Mouse (Mus musculus): Measurements from ENCODE around the gene Trim32. TPM values are rescaled to one million over a fixed set of nuclear protein-coding genes. Genes with fewer than 3 reads are reported as not detected.
A peak's percentile ranks its signal among the peaks of the same experiment; 100 is the strongest.

Trim32 gene
- polyA plus RNA-seq, 1 experiment from 2014 or later, result 12.9 TPM

DNA sequence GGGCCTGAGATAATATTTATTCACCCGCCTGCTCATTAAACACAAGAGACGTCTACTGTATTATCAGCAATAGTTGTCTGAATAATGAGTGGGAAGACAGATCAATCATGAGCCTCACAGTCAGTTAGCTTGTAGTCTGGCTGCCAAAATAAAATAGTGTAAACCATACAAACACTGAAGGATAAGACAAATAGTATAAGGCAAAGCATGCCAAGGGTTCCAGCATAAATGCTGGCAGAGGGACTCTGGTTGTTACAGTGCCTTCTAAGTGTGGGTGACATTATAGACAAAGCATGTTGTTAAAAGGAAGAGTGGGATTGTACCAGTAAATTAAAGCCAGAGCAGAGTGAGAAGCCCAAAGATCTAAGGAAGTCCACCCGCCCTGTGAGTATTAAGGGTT, 15.3 kb downstream of the Trim32 start:
- 0 out of 2 replicates have a peak, but pooled peaks cover 5% of the 10 kb centered on the region for H3K36me3 ChIP-seq (ENCODE audit: insufficient read depth, low read length)
- no peak overlapping the region for H3K27ac ChIP-seq (ENCODE audit: low read length)
- no peak overlapping the region for H3K4me2 ChIP-seq (replicated peaks; ENCODE audit: low read depth, low read length)
- 56% methylated on average over 3 of the region's 3 CpGs for whole genome bisulfite sequencing
- H3K4me3 ChIP-seq (ENCODE audit: low read depth, low read length), result no peak overlapping the region
- no peaks in the 10 kb centered on the region for H3K27me3 ChIP-seq (replicated peaks; ENCODE audit: insufficient read depth, low read length)
- H3K9ac ChIP-seq (replicated peaks; ENCODE audit: low read depth), result no peak overlapping the region
- H3K9me3 ChIP-seq (ENCODE audit: low read length), result no peaks in the 10 kb centered on the region
- TF ChIP-seq EP300 (IDR thresholded peaks at IDR 0.05), result no peak
- no peak for TF ChIP-seq CTCF (IDR thresholded peaks at IDR 0.05)
- H3K4me1 ChIP-seq (ENCODE audit: insufficient read depth, low read depth, low read length), result no peaks in the 10 kb centered on the region
- ATAC-seq (no peak), DNase-seq (ENCODE audit: low spot score) (no peak)

DNA sequence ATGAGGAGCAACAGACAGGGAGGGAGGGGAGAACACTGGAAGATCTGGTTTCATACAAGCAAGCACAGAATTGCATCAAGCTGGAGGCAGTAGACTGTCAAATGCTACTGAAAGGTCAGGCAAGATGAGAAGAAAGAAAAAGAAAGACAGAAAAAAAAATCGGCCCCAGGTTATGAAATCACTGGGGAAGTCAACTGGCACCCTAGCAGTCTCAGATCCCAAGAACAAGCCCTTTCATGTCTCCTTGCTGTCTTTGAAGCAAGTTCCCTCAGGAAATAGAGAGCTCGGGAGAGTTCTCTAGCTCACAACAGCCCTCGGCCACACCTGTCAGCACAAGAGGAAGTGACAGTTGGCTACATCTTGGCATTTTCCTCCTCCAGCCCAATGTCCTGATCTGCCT, 33.4 kb downstream of the Trim32 start:
- H3K27me3 ChIP-seq (replicated peaks; ENCODE audit: insufficient read depth, low read length), result no peaks in the 10 kb centered on the region
- no peaks in the 10 kb centered on the region for H3K36me3 ChIP-seq (ENCODE audit: insufficient read depth, low read length)
- TF ChIP-seq CTCF (IDR thresholded peaks at IDR 0.05) (no peak), EP300 (IDR thresholded peaks at IDR 0.05) (no peak)
- WGBS, result 55% methylated on average over 3 of the region's 3 CpGs
- ATAC-seq, result no peak
- no peak overlapping the region for H3K27ac ChIP-seq (ENCODE audit: low read length)
- no peak overlapping the region for H3K4me2 ChIP-seq (replicated peaks; ENCODE audit: low read depth, low read length)
- H3K9me3 ChIP-seq (ENCODE audit: low read length), result no peaks in the 10 kb centered on the region
- H3K4me3 ChIP-seq (ENCODE audit: low read depth, low read length), result no peak overlapping the region
- no peaks in the 10 kb centered on the region for H3K4me1 ChIP-seq (ENCODE audit: insufficient read depth, low read depth, low read length)
- no peak for DNase-seq (ENCODE audit: low spot score)
- no peak overlapping the region for H3K9ac ChIP-seq (replicated peaks; ENCODE audit: low read depth)

DNA sequence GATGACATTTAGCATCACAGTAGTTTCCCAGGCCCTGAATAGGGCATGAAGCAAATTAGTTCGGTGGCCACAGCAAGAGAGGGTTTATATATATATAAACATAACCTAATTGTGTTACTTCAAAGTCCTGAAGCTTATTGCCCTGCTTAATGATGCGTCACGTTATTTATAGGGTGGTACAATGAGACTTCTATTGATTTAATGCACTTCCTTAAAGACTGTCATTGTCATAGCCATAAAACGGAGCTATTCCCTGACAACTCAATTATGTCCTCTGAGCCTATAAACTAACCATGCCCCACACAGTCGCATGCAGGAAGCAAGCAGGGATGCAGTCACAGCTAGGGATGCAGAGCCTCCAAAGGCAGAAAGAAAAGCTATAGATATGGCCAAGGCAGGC, 37.8 kb downstream of the Trim32 start:
- H3K9me3 ChIP-seq (ENCODE audit: low read length), result no peaks in the 10 kb centered on the region
- no peaks in the 10 kb centered on the region for H3K27me3 ChIP-seq (replicated peaks; ENCODE audit: insufficient read depth, low read length)
- WGBS, result 49% methylated on average over 5 of the region's 5 CpGs
- ATAC-seq (no peak), DNase-seq (ENCODE audit: low spot score) (no peak)
- H3K4me1 ChIP-seq (ENCODE audit: insufficient read depth, low read depth, low read length), result no peaks in the 10 kb centered on the region
- no peak overlapping the region for H3K27ac ChIP-seq (ENCODE audit: low read length)
- H3K4me3 ChIP-seq (ENCODE audit: low read depth, low read length), result no peak overlapping the region
- H3K36me3 ChIP-seq (ENCODE audit: insufficient read depth, low read length), result no peaks in the 10 kb centered on the region
- no peak overlapping the region for H3K4me2 ChIP-seq (replicated peaks; ENCODE audit: low read depth, low read length)
- TF ChIP-seq CTCF (IDR thresholded peaks at IDR 0.05) (no peak), EP300 (IDR thresholded peaks at IDR 0.05) (no peak)
- no peak overlapping the region for H3K9ac ChIP-seq (replicated peaks; ENCODE audit: low read depth)

DNA sequence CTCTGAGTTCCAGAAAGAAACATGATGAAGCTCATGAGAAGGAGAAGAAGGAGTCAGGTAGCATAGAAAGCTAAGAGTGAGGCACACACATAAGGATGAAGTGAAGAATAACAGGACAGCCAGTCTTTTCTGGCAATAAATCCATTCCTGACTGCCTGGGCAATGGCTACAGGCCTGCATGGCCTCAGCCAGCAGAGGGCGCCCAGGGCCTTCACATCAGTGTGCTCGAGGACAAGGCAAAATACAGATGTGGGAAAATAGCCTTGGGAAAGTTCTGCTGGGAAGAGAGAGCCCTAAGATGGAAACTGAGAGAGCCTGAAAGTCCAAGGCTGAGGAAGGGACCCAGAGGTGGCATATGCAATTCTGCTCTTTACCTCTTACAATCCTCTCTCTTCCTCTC, 49.9 kb downstream of the Trim32 start:
- H3K4me2 ChIP-seq (replicated peaks; ENCODE audit: low read depth, low read length), result no peak overlapping the region
- no peak overlapping the region for H3K9ac ChIP-seq (replicated peaks; ENCODE audit: low read depth)
- no peaks in the 10 kb centered on the region for H3K36me3 ChIP-seq (ENCODE audit: insufficient read depth, low read length)
- DNase-seq (ENCODE audit: low spot score), result peak; percentile 77
- WGBS, result 0% methylated on average over 2 of the region's 2 CpGs
- TF ChIP-seq CTCF (IDR thresholded peaks at IDR 0.05) (peak; percentile 93), EP300 (IDR thresholded peaks at IDR 0.05) (no peak)
- H3K4me3 ChIP-seq (ENCODE audit: low read depth, low read length), result no peak overlapping the region
- H3K4me1 ChIP-seq (ENCODE audit: insufficient read depth, low read depth, low read length), result no peaks in the 10 kb centered on the region
- H3K27me3 ChIP-seq (replicated peaks; ENCODE audit: insufficient read depth, low read length), result no peaks in the 10 kb centered on the region
- H3K9me3 ChIP-seq (ENCODE audit: low read length), result no peaks in the 10 kb centered on the region
- peak; percentile 46; the same call in 1 of the 2 replicates for ATAC-seq
- H3K27ac ChIP-seq (ENCODE audit: low read length), result no peak overlapping the region

DNA sequence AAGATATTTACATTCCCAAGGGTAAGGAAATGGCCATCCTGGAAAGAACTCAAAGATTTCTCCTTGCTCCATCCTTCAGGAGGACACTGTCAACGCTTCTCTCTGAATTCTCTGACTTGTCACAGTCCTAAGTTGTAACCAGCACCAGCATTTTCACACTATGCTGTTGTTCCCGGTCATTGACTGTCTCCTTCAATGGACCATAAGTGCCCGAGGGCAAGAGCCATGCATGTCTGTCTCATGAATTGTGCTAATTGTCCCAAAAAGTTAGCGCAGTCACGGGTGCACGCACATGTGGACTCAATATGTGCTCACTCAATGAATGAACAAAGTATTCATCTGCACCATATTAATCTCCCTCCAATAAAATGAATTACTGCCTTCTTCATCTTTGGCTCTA, 58.4 kb downstream of the Trim32 start:
- H3K27me3 ChIP-seq (replicated peaks; ENCODE audit: insufficient read depth, low read length), result no peaks in the 10 kb centered on the region
- no peaks in the 10 kb centered on the region for H3K36me3 ChIP-seq (ENCODE audit: insufficient read depth, low read length)
- no peak overlapping the region for H3K4me3 ChIP-seq (ENCODE audit: low read depth, low read length)
- 79% methylated on average over 6 of the region's 6 CpGs for WGBS
- no peak for ATAC-seq
- H3K4me1 ChIP-seq (ENCODE audit: insufficient read depth, low read depth, low read length), result no peaks in the 10 kb centered on the region
- H3K9me3 ChIP-seq (ENCODE audit: low read length), result no peaks in the 10 kb centered on the region
- no peak overlapping the region for H3K27ac ChIP-seq (ENCODE audit: low read length)
- H3K4me2 ChIP-seq (replicated peaks; ENCODE audit: low read depth, low read length), result no peak overlapping the region
- no peak for TF ChIP-seq CTCF (IDR thresholded peaks at IDR 0.05)
- H3K9ac ChIP-seq (replicated peaks; ENCODE audit: low read depth), result no peak overlapping the region
- DNase-seq (ENCODE audit: low spot score), result no peak
